Mouse (Mus musculus) heart, embryonic 16.5 days (tissue): ENCODE data around the gene Taar8c. TPM values are rescaled to one million over a fixed set of nuclear protein-coding genes. Genes with fewer than 3 reads are reported as not detected.
"Not testable (repeated sequence)": the region's sequence is repeated elsewhere in the genome, so short reads cannot be mapped to it uniquely, and the experiment has no call there.

Experiments used
- ATAC-seq: fragments of 200-750 bp; cut with Nextera tagmentation; replicated peaks from 2 replicates; pipeline ENCODE4 v1.8.0; 2017; ENCODE audit warnings: moderate number of reproducible peaks; ENCODE audit not compliant: insufficient read depth, low FRiP score; ENCODE audit errors: extremely low read depth
- H3K27ac ChIP-seq: fragments of 300-500 bp; sonication (generic); 2 replicates; pipeline ENCODE4 v1.5.1; 2014; ENCODE audit warnings: mild to moderate bottlenecking, low read length, control low read depth, moderate library complexity
- H3K27me3 ChIP-seq: fragments of 300-500 bp; sonication (generic); 2 replicates; pipeline ENCODE4 v1.6.1; 2014; ENCODE audit warnings: low read length, mixed read lengths; ENCODE audit not compliant: control insufficient read depth, insufficient read depth
- H3K36me3 ChIP-seq: fragments of 300-500 bp; sonication (generic); 2 replicates; pipeline ENCODE4 v1.6.1; 2014; ENCODE audit not compliant: control insufficient read depth, insufficient read depth
- H3K4me1 ChIP-seq: fragments of 300-500 bp; sonication (generic); 2 replicates; pipeline ENCODE4 v1.6.1; 2014; ENCODE audit warnings: low read length, mixed read lengths; ENCODE audit not compliant: control insufficient read depth, insufficient read depth
- H3K4me2 ChIP-seq: fragments of 300-500 bp; sonication (generic); 2 replicates; pipeline ENCODE4 v1.6.1; 2014; ENCODE audit warnings: low read depth, mild to moderate bottlenecking, control low read depth, low read length
- H3K4me3 ChIP-seq: fragments of 300-500 bp; sonication (generic); 2 replicates; pipeline ENCODE4 v1.5.1; 2014; ENCODE audit warnings: mild to moderate bottlenecking, control low read depth, low read length
- H3K9ac ChIP-seq: fragments of 300-500 bp; sonication (generic); 2 replicates; pipeline ENCODE4 v1.6.1; 2014; ENCODE audit warnings: low read length, control low read depth
- H3K9me3 ChIP-seq: fragments of 300-500 bp; sonication (generic); replicated peaks from 2 replicates; pipeline ENCODE4 v1.6.1; 2016; ENCODE audit warnings: low read length; ENCODE audit not compliant: control insufficient read depth
- WGBS: fragments of 180-500 bp; shearing (Covaris S2); extraction: QIAGEN DNeasy Blood & Tissue Kit; methylation state at CpG from one replicate; pipeline ENCODE4 v1.1.7; 2014; 5-methylcytosine and 5-hydroxymethylcytosine counted together
- polyA plus RNA-seq: library from polyadenylated mRNA; unstranded; fragments of >200 nt; fragmentation: Nextera tagmentation; extraction: Ambion mirVana; gene quantifications from 2 replicates; pipeline ENCODE4 v1.2.1, GENCODE M21; 2015

Gene Taar8c
- not detected in 2 replicates for polyA plus RNA-seq

- not testable (repeated sequence) for H3K27ac ChIP-seq, H3K36me3 ChIP-seq, ATAC-seq, H3K4me1 ChIP-seq, H3K4me3 ChIP-seq, H3K9me3 ChIP-seq, H3K4me2 ChIP-seq, H3K9ac ChIP-seq, H3K27me3 ChIP-seq
- 85% methylated on average over 1 of the region's 3 CpGs for WGBS
Observed at GRCm38 (mm10) chr10:24101812-24102211, at the start of gene Taar8c. TSS of gene Taar8c (minus strand) at chr10:24101912.

- 22% methylated on average over 7 of the region's 7 CpGs for WGBS
- Histone ChIP-seq H3K27me3 (no peaks in the 10 kb centered on the region), H3K36me3 (0 out of 2 replicates have a peak, but pooled peaks cover under 1% of the 10 kb centered on the region), H3K4me3 (peak overlapping the region; percentile 69), H3K4me1 (peaks cover 13% of the 10 kb centered on the region), H3K4me2 (peak overlapping the region; percentile 65), H3K27ac (no peak overlapping the region), H3K9ac (peak overlapping the region; percentile 78), H3K9me3 (no peaks in the 10 kb centered on the region)
- ATAC-seq = no peak
Observed at GRCm38 (mm10) chr10:24150086-24150485, 48.4 kb upstream of the Taar8c start.

- peak; percentile 99 for ATAC-seq
- Histone ChIP-seq H3K9ac (peak within 1 kb of the TSS; percentile 78), H3K4me2 (peak within 1 kb of the TSS; percentile 65), H3K27me3 (no peaks in the 10 kb centered on the region), H3K36me3 (no peaks in the 10 kb centered on the region), H3K27ac (peak within 1 kb of the TSS; percentile 66), H3K4me1 (peaks cover 13% of the 10 kb centered on the region), H3K4me3 (peak within 1 kb of the TSS; percentile 69), H3K9me3 (no peaks in the 10 kb centered on the region)
- WGBS = under 1% methylated on average over 44 of the region's 45 CpGs
Observed at GRCm38 (mm10) chr10:24149135-24149781, 47.5 kb upstream of the Taar8c start, which contains the start of gene Stx7. TSS of gene Stx7 (plus strand) at chr10:24149302.

- Histone ChIP-seq H3K9ac (no peak overlapping the region), H3K9me3 (no peaks in the 10 kb centered on the region)
- 55% methylated on average over 3 of the region's 3 CpGs for WGBS
Observed at GRCm38 (mm10) chr10:24142735-24143134, 41.0 kb upstream of the Taar8c start.

DNA sequence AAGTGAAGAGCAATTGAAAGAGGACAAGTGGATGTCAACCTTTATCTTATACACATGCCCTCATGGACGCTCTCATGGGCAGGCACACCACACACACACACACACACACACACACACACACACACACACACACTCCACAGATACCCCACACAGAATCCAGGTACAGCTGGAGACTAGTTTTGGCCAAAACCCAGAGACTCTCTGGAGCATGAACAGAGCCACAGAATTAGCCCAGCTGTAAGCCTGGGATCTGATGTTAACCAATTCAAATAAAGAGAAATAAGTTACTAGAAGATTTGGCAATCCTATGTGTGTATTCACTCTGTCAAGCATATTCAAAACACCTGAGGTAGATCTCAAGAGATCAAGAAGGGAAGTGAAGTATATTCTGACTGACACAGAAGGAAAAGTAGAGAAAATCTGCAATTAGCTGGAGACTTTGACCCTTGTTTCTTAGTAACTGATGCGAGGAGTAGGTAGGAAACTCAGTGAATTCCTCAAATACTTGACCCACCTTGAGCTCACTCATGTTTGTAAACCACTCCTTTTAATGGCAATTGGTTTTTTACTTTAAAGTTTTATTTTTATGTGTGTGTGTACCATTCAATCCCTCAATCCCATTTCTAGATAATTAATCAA is 37.0 kb upstream of the Taar8c start:
- no peak overlapping the region for H3K9ac ChIP-seq
- H3K9me3 ChIP-seq = no peaks in the 10 kb centered on the region
- no peaks in the 10 kb centered on the region for H3K4me1 ChIP-seq
- no peaks in the 10 kb centered on the region for H3K27me3 ChIP-seq
- no peaks in the 10 kb centered on the region for H3K36me3 ChIP-seq
- no peak overlapping the region for H3K4me2 ChIP-seq
- no peak for ATAC-seq
- H3K27ac ChIP-seq = no peak overlapping the region
- 56% methylated on average over 2 of the region's 2 CpGs for WGBS
- no peak overlapping the region for H3K4me3 ChIP-seq

More at GRCm38 (mm10) chr10:24142735-24143134, 41.0 kb upstream of the Taar8c start:
- H3K27me3 ChIP-seq = no peaks in the 10 kb centered on the region
- no peak overlapping the region for H3K4me3 ChIP-seq
- H3K4me1 ChIP-seq = no peaks in the 10 kb centered on the region
- no peak overlapping the region for H3K4me2 ChIP-seq
- no peak for ATAC-seq
- H3K27ac ChIP-seq = no peak overlapping the region
- no peaks in the 10 kb centered on the region for H3K36me3 ChIP-seq

- Histone ChIP-seq H3K27me3 (no peaks in the 10 kb centered on the region), H3K4me3 (no peak overlapping the region), H3K36me3 (no peaks in the 10 kb centered on the region), H3K4me2 (no peak overlapping the region), H3K27ac (no peak overlapping the region), H3K9ac (no peak overlapping the region), H3K9me3 (no peaks in the 10 kb centered on the region), H3K4me1 (peaks cover 6% of the 10 kb centered on the region)
- no peak for ATAC-seq
- WGBS = 35% methylated on average over 7 of the region's 7 CpGs
Observed at GRCm38 (mm10) chr10:24134071-24134645, 32.4 kb upstream of the Taar8c start.

GRCm38 (mm10) chr10:24133132-24133531 is 31.4 kb upstream of the Taar8c start:
- Histone ChIP-seq H3K9me3 (no peaks in the 10 kb centered on the region), H3K4me3 (no peak overlapping the region), H3K27me3 (no peaks in the 10 kb centered on the region), H3K4me1 (peaks cover 6% of the 10 kb centered on the region), H3K4me2 (no peak overlapping the region), H3K9ac (no peak overlapping the region), H3K27ac (no peak overlapping the region), H3K36me3 (no peaks in the 10 kb centered on the region)
- WGBS = 19% methylated on average over 2 of the region's 2 CpGs
- no peak for ATAC-seq

DNA sequence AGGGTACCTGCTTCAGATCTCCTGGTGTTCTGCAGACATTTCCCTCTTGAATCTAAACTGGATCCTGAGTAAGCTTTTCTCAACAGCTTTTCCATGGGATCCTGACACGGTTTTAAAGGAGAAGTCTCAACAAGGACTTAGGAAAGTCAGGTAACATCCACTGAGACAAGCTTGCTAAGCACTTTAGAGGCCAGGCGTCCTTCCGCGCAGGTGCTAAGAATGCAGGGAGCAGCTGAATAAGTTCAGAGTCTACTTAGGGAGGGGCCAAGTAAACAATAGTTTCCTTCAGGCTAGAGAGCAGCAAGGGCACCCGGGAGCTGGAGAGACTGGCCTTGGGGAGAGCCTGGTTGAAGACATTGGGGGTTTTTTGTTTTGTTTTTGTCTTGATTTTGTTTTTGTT is 30.6 kb upstream of the Taar8c start:
- H3K9me3 ChIP-seq = no peaks in the 10 kb centered on the region
- no peaks in the 10 kb centered on the region for H3K36me3 ChIP-seq
- H3K4me1 ChIP-seq = peaks cover 6% of the 10 kb centered on the region
- H3K4me2 ChIP-seq = peak overlapping the region; percentile 59
- H3K4me3 ChIP-seq = no peak overlapping the region
- no peak overlapping the region for H3K9ac ChIP-seq
- no peak overlapping the region for H3K27ac ChIP-seq
- H3K27me3 ChIP-seq = no peaks in the 10 kb centered on the region
- ATAC-seq = no peak
- WGBS = 26% methylated on average over 5 of the region's 5 CpGs
